Mouse (Mus musculus) stomach, embryonic 15.5 days (tissue): Measurements from ENCODE around the gene Foxp1. TPM values are rescaled to one million over a fixed set of nuclear protein-coding genes. Genes with fewer than 3 reads are reported as not detected.

Experiments used
- ATAC-seq: fragments of 200-750 bp; cut with Nextera tagmentation; 2 replicates; pipeline ENCODE4 v1.8.0; 2017; ENCODE audit warnings: low read depth, moderate number of reproducible peaks, moderate TSS enrichment; ENCODE audit not compliant: insufficient read depth, low FRiP score
- H3K27ac ChIP-seq: fragments of 300-500 bp; sonication (generic); 2 replicates; pipeline ENCODE4 v1.5.1; 2015; ENCODE audit warnings: mild to moderate bottlenecking, inconsistent platforms
- H3K27me3 ChIP-seq: fragments of 300-500 bp; sonication (generic); replicated peaks from 2 replicates; pipeline ENCODE4 v1.6.1; 2015; ENCODE audit warnings: inconsistent platforms
- H3K36me3 ChIP-seq: fragments of 300-500 bp; sonication (generic); 2 replicates; pipeline ENCODE4 v1.6.1; 2015; ENCODE audit warnings: inconsistent platforms
- H3K4me1 ChIP-seq: fragments of 300-500 bp; sonication (generic); 2 replicates; pipeline ENCODE4 v1.6.1; 2015; ENCODE audit warnings: inconsistent platforms
- H3K4me2 ChIP-seq: fragments of 300-500 bp; sonication (generic); 2 replicates; pipeline ENCODE4 v1.6.1; 2015; ENCODE audit warnings: mild to moderate bottlenecking, inconsistent platforms
- H3K4me3 ChIP-seq: fragments of 300-500 bp; sonication (generic); replicated peaks from 2 replicates; pipeline ENCODE4 v1.5.1; 2015; ENCODE audit warnings: inconsistent platforms
- H3K9ac ChIP-seq: fragments of 300-500 bp; sonication (generic); 2 replicates; pipeline ENCODE4 v1.6.1; 2015; ENCODE audit warnings: inconsistent platforms
- H3K9me3 ChIP-seq: fragments of 300-500 bp; sonication (generic); 2 replicates; pipeline ENCODE4 v1.6.1; 2016; ENCODE audit warnings: inconsistent platforms
- WGBS: fragments of 180-500 bp; shearing (Covaris S2); methylation state at CpG from one replicate; pipeline ENCODE4 v1.1.7; 2015; 5-methylcytosine and 5-hydroxymethylcytosine counted together
- polyA plus RNA-seq: library from polyadenylated mRNA; unstranded; fragments of >200 nt; fragmentation: Nextera tagmentation; extraction: Ambion mirVana; gene quantifications from 2 replicates; pipeline ENCODE4 v1.2.1, GENCODE M21; 2015

The Foxp1 gene
- polyA plus RNA-seq, 1 experiment from 2014 or later = 105 TPM

DNA sequence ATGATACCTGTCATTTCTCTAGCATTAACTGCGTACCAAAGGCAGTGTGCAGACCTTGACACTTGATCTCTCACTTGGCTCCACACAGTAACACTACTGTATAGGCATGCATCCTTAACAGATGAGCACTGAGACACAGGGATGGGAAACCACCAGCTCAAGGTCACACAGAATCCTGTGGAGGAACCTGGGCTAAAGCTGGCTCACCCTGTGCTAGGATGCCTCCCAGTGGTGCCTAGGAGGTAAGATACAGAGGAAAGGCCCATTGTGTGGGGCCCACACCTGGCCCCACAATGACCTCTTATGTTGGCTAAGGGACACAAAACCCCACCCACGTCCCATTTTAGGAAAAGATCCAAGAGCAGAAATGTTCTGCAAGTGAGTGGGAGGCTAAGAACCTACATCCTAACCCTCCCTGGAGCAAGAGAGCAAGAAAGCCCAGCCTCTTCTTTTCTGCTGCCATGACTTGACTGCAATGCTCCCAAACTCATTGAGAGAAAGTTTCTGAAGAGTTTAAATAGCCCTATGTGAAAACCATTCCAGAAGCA, 69.8 kb downstream of the Foxp1 start:
- Histone ChIP-seq H3K9ac (no peak overlapping the region), H3K27me3 (no peaks in the 10 kb centered on the region), H3K36me3 (no peaks in the 10 kb centered on the region), H3K4me2 (no peak overlapping the region), H3K4me1 (peaks cover 19% of the 10 kb centered on the region), H3K9me3 (no peaks in the 10 kb centered on the region), H3K27ac (no peak overlapping the region), H3K4me3 (no peak overlapping the region)
- WGBS = 46% methylated on average over 2 of the region's 2 CpGs
- no peak; the same call in 1 of the 2 replicates for ATAC-seq

DNA sequence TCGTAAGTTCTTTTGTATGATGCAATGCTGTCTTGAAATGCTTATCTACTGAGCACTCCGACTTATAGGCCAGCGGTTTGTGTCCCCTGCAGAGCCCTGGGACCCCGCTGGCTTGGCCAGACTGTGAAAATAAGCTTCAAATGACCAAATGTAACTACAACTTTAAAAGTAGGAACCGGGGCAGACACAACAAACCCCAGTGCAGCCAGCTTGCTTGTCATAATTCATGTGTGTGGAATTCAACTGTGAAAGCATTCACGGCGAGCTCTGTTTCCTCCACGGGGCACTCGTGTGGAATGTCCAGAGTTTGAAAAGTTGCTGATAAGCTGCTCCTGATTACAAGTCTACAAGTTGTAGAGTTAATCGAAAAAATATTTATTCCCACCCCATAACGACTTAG, 71.0 kb downstream of the Foxp1 start:
- WGBS = 23% methylated on average over 11 of the region's 11 CpGs
- Histone ChIP-seq H3K9ac (no peak overlapping the region), H3K9me3 (no peaks in the 10 kb centered on the region), H3K4me1 (peaks cover 19% of the 10 kb centered on the region), H3K27me3 (no peaks in the 10 kb centered on the region), H3K4me2 (no peak overlapping the region), H3K4me3 (no peak overlapping the region), H3K36me3 (no peaks in the 10 kb centered on the region), H3K27ac (no peak overlapping the region)
- ATAC-seq = no peak

DNA sequence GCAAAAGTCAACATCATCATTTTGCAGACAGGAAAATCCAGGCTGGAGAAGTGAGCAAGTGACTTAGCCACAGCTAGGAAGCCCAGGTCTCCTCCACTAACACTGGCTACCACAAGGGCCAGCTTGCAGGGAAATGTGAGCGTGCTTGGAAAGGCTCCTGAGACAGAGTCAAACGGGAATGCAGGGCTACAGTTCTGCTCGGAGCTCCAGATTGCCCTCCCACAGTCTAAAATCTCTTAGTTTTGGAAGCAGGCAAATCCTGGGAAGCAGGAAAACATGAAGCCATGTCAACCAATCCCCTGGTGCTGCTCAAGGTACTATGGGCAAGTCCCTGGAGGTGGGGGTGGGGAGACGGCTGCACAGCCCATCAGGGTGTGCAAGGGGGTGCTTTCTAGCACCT, 75.1 kb downstream of the Foxp1 start:
- WGBS = 80% methylated on average over 4 of the region's 4 CpGs
- H3K9ac ChIP-seq = no peak overlapping the region
- no peak overlapping the region for H3K27ac ChIP-seq
- H3K4me2 ChIP-seq = no peak overlapping the region
- H3K4me1 ChIP-seq = peaks cover 7% of the 10 kb centered on the region
- H3K36me3 ChIP-seq = no peaks in the 10 kb centered on the region
- no peak overlapping the region for H3K4me3 ChIP-seq
- no peak for ATAC-seq
- H3K27me3 ChIP-seq = no peaks in the 10 kb centered on the region
- no peaks in the 10 kb centered on the region for H3K9me3 ChIP-seq

DNA sequence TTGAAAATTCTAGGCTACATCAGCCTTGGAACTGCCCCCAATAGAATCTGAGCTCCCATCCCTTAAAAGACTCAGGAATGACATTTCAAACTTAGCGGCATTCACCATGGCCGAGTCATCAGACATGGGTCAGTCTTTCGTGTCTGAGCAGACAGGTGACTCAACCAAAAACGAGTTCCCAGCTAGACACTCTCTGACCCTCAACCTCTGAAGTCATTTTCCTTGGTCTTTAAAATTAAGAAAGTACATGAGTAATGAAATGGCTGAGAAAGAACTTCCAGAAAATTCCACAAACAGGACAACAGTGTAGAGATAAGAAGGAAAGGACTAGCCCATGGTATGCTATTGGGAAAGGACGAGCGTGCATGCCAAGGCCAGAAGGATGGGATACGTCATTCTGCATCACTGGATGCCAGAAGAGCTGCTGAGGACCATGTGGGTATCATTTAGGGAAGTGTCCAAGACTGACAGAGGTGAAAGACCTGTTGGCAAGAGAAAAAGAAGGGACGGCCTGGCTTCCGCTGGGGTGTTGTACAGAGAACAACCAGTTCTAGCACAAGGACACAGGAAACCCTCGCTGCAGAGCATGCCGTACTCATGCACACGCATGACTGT, 75.6 kb downstream of the Foxp1 start:
- H3K9me3 ChIP-seq = no peaks in the 10 kb centered on the region
- no peak overlapping the region for H3K4me3 ChIP-seq
- no peak for ATAC-seq

DNA sequence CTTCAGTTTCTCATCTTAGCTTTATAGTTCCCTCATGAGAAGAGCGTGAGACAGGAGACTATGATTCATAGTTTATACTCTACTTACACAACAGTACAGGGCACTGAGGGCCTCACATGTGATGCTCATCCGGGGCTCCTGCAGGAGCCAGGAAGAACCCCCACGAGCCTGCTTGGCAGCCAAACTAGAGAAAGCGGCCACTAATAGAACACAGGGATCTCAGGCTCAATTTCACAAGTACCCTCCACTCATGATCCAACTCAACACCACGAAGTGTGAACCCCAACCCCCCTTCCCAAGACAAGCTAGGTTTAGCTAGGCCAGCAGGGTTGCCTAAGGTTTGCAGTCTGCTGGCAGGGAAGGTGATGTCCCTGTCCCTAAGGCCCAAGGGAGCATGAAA, 79.1 kb downstream of the Foxp1 start:
- Histone ChIP-seq H3K9me3 (no peaks in the 10 kb centered on the region), H3K4me2 (no peak overlapping the region), H3K4me1 (peaks cover 12% of the 10 kb centered on the region), H3K9ac (no peak overlapping the region), H3K4me3 (no peak overlapping the region), H3K36me3 (no peaks in the 10 kb centered on the region), H3K27ac (no peak overlapping the region), H3K27me3 (no peaks in the 10 kb centered on the region)
- WGBS = 71% methylated on average over 5 of the region's 5 CpGs
- ATAC-seq = no peak

More for the DNA sequence above, 75.6 kb downstream of the Foxp1 start:
- Histone ChIP-seq H3K4me1 (peaks cover 3% of the 10 kb centered on the region), H3K27me3 (no peaks in the 10 kb centered on the region), H3K27ac (no peak overlapping the region), H3K4me2 (no peak overlapping the region), H3K9ac (no peak overlapping the region), H3K36me3 (no peaks in the 10 kb centered on the region)
- 87% methylated on average over 12 of the region's 12 CpGs for WGBS

DNA sequence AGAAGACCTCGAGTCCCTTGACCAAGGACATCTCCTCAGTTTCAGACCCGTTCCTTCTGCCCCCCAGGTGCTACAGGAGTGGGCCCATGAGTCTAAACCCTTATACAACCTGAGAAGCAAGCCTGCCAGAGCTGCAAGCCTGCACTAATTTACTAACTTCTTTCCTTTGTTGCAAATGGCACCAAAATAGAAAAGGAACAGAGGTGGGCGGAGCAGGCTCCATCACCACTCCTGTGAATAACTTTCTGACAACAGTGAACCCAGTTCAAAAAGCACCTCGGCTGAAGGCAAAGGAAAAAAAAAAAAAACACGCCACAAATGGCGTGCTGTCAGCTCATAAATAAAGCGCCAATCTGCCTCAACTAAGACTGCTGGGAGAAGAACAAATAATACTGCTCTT, 81.4 kb downstream of the Foxp1 start:
- Histone ChIP-seq H3K9ac (no peak overlapping the region), H3K27ac (no peak overlapping the region), H3K4me1 (peaks cover 12% of the 10 kb centered on the region), H3K36me3 (no peaks in the 10 kb centered on the region), H3K9me3 (no peaks in the 10 kb centered on the region), H3K27me3 (no peaks in the 10 kb centered on the region), H3K4me2 (no peak overlapping the region), H3K4me3 (no peak overlapping the region)
- no peak for ATAC-seq
- WGBS = 68% methylated on average over 7 of the region's 7 CpGs

DNA sequence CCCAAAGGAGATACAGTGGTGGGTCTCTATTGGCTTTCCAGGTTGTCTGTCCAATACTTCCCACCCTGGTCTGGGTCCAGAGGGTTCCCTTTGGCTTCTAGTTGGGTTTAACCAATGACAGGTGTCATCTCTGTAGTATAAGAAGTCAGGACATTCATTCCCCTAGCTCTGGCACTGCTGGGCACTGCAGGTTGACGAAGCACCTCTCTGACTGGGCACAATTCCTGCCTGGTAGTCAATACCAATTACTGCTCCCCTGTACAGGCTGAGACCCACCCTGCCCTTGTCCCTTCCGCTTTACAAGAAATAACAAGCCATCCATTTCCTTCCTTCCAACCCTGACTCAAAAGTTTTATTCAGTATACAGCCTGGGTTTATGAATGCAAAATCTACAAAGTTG, 81.9 kb downstream of the Foxp1 start:
- Histone ChIP-seq H3K9me3 (no peaks in the 10 kb centered on the region), H3K27me3 (no peaks in the 10 kb centered on the region), H3K27ac (no peak overlapping the region), H3K9ac (no peak overlapping the region), H3K36me3 (no peaks in the 10 kb centered on the region), H3K4me1 (peaks cover 12% of the 10 kb centered on the region), H3K4me2 (no peak overlapping the region), H3K4me3 (no peak overlapping the region)
- 90% methylated on average over 2 of the region's 2 CpGs for WGBS
- ATAC-seq = no peak

DNA sequence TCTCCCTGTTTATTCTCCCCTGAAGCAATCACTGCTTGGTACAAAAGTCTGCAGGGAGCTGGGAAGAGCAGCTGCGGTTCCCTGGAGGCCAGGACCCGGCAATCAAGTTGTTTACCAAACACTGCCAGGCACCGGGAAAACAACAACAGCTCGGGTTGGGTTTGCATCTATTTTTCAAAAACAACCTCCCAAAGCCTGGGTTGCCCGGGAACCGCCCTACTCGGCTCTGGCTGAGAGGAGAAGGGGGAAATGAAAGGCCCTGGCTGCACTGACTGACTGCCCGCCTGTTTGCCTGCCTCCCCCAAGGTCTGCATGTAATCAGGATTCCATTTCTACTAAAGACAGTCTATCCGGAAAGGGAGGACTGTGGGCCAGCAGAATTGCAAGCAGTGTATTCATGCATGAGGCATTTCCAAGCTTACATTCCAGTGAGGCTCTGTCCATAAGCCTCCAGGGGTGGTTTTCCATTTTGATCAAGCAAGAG, 82.6 kb downstream of the Foxp1 start:
- H3K9me3 ChIP-seq = no peaks in the 10 kb centered on the region
- no peak overlapping the region for H3K9ac ChIP-seq
- H3K27me3 ChIP-seq = no peaks in the 10 kb centered on the region
- no peak overlapping the region for H3K4me3 ChIP-seq
- H3K4me2 ChIP-seq = no peak overlapping the region
- peaks cover 12% of the 10 kb centered on the region for H3K4me1 ChIP-seq
- ATAC-seq = peak; percentile 31; the same call in 1 of the 2 replicates
- H3K27ac ChIP-seq = 0 out of 2 replicates have a peak overlapping the region, but pooled peaks have one; percentile 31
- peaks cover 4% of the 10 kb centered on the region; the same call in 1 of the 2 replicates for H3K36me3 ChIP-seq
- 16% methylated on average over 9 of the region's 9 CpGs for WGBS

DNA sequence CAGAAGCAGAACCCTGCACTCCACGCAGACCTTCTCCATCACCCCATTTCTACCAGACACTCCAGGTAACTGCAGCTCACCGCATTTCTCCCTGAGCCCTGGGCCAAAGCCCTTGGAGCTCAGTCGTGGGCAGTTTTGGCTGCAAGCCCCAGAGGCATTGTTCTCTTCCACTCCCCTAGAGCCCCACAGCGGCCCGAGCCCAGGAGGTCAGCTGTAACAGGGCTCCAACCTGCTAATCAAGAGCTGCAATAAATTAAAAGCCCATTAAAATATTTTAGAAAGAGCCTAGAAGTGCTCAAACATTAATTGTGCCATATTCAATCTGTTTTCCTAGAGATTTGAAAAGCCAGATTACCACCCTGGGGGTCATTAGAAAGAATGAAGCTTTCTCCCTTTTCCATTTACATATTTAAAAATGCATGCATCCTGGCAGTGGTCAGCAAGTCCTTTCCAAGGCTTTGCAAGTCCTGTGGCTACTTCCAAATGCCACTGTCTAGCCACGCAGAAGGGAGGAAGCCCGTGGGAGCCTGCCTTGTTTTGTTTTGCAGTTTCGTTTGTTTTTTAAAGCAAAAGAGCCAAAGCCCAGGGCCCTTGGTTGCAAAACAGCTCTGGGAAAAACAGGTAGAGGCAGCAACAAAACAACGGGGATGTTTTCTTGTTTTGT, 83.2 kb downstream of the Foxp1 start:
- no peaks in the 10 kb centered on the region for H3K27me3 ChIP-seq
- no peaks in the 10 kb centered on the region for H3K9me3 ChIP-seq
- peaks cover 6% of the 10 kb centered on the region; the same call in 1 of the 2 replicates for H3K36me3 ChIP-seq
- H3K4me1 ChIP-seq = peaks cover 12% of the 10 kb centered on the region
- no peak overlapping the region for H3K4me3 ChIP-seq
- no peak overlapping the region for H3K4me2 ChIP-seq
- WGBS = 46% methylated on average over 9 of the region's 9 CpGs
- 0 out of 2 replicates have a peak overlapping the region, but pooled peaks have one; percentile 31 for H3K27ac ChIP-seq
- ATAC-seq = no peak
- no peak overlapping the region for H3K9ac ChIP-seq

DNA sequence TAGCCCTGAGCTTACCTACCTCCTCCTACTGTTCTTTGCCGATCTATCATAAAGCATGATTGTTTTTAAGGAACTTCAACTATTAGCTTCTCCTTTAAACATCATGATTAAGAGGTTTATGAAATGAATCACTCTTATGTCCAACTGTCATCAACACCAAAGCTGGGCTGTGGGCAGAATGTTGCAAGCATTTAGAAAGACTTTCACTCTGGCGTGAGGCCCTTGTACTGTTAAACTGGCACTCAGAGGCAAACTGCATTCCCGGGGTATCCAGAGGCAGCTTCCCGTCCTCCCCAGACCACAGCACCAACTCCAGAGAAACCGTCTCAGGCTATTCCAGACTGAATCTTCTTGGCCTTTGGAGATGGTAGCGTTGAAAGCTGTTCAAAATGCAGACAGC, 86.2 kb downstream of the Foxp1 start:
- Histone ChIP-seq H3K4me3 (no peak overlapping the region), H3K27ac (no peak overlapping the region), H3K9ac (no peak overlapping the region), H3K36me3 (peaks cover 6% of the 10 kb centered on the region; the same call in 1 of the 2 replicates), H3K27me3 (no peaks in the 10 kb centered on the region), H3K9me3 (no peaks in the 10 kb centered on the region), H3K4me2 (no peak overlapping the region), H3K4me1 (peaks cover 12% of the 10 kb centered on the region)
- WGBS = 83% methylated on average over 6 of the region's 6 CpGs
- ATAC-seq = no peak

DNA sequence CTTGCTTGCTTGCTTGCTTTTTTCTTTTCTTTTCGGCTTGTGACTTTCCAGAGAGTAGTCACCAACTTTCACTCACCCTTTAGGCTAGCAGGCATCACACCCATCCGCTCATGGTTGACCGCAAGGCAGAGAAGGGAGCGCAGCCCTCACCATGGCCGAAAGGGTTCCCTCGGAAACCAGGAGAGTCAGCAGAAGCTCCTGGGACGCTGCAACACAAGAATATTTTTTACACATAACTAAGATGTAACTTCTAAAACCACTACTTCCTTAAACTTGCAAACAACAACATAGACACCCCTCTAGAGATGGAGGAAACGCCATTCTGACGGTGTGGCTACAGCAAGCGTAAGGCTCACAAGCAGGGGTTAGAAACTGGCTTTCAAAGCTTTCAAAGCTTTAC, 87.4 kb downstream of the Foxp1 start:
- no peak overlapping the region for H3K9ac ChIP-seq
- no peak for ATAC-seq
- H3K4me2 ChIP-seq = no peak overlapping the region
- H3K27ac ChIP-seq = no peak overlapping the region
- H3K9me3 ChIP-seq = no peaks in the 10 kb centered on the region
- H3K4me3 ChIP-seq = no peak overlapping the region
- peaks cover 11% of the 10 kb centered on the region for H3K4me1 ChIP-seq
- WGBS = 91% methylated on average over 10 of the region's 10 CpGs
- peaks cover 6% of the 10 kb centered on the region; the same call in 1 of the 2 replicates for H3K36me3 ChIP-seq
- H3K27me3 ChIP-seq = no peaks in the 10 kb centered on the region

DNA sequence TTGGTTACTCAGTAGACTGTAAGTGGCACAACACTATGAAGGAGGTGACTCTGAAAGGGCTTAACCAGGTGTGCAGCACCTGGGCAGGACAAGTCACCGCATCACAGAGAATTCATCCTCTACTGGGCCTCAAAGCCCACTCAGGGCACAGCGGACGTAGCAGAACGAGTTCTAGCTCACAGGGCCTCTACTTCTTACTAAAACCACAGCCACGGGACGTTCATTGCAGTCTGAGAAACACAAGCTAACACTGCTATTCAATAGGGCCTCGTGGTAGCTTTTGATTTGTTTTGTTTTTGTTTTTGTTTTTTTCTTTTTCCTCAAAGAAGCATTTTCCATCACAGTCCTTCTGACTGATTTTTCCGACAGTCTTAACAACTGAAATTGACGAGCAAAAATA, 89.5 kb downstream of the Foxp1 start:
- peaks cover 6% of the 10 kb centered on the region; the same call in 1 of the 2 replicates for H3K36me3 ChIP-seq
- H3K9ac ChIP-seq = no peak overlapping the region
- no peaks in the 10 kb centered on the region for H3K9me3 ChIP-seq
- ATAC-seq = no peak
- H3K4me2 ChIP-seq = no peak overlapping the region
- H3K4me1 ChIP-seq = no peaks in the 10 kb centered on the region
- no peaks in the 10 kb centered on the region for H3K27me3 ChIP-seq
- 87% methylated on average over 9 of the region's 9 CpGs for WGBS
- H3K27ac ChIP-seq = no peak overlapping the region
- H3K4me3 ChIP-seq = no peak overlapping the region
